Mouse (Mus musculus) T-helper 2 cell (primary cell): ENCODE data around the gene Narfl.
"Not testable (repeated sequence)": the region's sequence is repeated elsewhere in the genome, so short reads cannot be mapped to it uniquely, and the experiment has no call there.

Experiments
- in situ Hi-C: fragments of 300-600 bp; cut with MboI, MseI; formaldehyde crosslinking; loops from one replicate; pipeline ENCODE4 v1.15.1; 2025; ENCODE audit warnings: high pct_unique_total_duplicates

Narfl gene

DNA sequence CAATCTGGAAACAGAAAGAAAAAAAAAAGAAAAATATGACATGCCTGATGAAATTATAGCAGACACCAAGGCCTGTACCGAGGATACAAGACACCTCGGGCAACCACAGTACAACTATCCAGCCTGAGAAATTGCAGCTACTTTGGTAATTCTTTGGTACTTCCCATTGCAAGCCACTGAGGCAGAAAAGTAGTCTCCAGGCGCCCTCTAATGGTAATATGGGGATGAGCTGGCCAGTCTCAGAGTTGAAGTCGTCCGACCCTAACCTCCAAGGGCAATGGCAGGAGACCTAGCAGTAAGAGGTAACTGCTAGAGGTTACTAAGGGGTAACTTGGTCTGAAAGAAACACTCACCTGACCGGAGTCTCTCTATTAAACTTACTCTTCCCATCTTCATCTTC, 27.5 kb downstream of the Narfl start:
- in situ Hi-C loops = no loop called here

DNA sequence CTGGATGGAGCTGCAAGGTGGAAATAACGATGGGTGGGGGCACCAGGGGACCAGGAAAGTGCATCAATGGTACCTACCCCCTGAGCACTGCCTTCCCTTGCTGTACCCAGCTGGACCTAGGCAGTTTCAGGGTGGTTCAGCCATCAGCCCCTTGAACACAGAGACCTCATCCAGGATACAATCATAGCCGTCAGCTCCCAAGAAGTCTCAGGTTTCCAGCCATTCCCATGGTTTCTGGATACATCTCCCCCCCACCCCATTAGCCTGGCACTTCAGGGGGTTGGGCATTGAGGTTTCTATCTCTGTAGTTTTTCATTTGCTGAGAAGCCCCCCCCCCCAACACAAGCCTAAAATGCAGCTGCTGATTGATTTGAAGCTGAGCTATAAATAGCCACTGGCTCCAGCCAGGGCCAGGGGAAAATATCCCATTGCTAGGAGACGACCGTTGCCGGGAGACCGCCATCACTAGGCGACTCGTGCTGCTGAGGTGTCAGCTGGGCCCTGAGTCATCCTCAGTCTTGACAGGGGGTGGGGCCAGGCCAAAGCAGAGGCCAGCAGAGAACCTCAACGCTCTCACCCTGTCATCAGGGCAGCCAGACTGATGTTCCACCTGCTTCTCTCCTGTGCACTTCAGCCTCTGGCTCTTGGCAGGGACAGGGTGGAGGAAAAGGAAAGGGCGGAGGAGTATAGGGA, 29.4 kb downstream of the Narfl start:
- in situ Hi-C loops = no loop called here

DNA sequence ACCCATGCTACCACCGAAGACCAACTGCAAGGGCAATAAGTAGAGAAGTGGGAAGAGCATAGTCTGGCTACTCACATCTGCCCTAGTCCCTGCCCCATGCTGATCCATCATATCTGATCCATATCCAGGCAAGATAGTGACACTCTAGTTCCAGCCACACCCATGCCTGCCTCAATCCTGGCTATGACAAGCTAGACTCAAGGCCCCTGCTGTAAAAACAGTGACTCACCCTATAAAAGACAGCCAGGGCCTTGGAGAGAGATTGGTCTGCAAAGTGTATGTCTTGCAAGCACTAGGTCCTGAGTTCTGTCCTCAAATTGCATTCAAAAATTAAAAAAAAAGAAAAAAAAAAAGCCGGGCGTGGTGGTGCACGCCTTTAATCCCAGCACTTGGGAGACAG, 32.9 kb downstream of the Narfl start:
- in situ Hi-C loops = no loop called here

DNA sequence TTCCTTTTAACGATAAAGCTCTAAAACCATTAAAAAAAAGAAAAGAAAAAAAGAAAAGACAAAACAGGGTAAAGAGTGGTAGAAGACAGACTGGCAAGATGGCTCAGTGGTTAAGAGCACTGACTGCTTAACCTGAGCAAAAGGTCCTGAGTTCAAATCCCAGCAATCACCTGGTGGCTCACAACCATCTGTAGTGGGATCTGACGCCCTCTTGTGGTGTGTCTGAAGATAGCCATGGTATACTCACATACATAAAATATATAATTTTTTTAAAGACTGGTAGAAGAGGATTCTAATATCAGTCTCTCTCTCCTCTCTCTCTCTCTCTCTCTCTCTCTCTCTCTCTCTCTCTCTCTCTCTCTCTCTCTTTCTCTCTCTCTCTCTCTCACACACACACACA, 33.9 kb downstream of the Narfl start:
- in situ Hi-C loops = not testable (repeated sequence)

DNA sequence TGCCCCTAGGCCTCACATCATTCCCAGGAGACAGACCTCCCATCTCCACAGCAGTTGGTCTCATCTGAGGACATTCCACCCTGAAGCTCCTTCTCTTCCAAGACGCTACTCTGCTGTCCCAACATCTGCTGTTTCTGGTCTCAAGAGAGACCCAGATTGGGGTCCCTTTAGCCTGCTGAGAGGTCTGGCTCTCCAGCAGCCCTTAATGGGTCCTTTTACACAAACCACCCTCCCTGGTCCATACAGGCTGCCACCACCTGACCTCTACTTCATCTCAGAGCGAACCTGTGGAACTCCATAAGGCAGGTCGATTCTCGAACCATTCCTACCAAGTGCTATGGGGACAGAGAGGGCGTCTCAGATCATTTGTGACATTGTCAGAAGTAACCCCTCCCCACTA, 34.5 kb downstream of the Narfl start:
- in situ Hi-C loops = no loop called here

DNA sequence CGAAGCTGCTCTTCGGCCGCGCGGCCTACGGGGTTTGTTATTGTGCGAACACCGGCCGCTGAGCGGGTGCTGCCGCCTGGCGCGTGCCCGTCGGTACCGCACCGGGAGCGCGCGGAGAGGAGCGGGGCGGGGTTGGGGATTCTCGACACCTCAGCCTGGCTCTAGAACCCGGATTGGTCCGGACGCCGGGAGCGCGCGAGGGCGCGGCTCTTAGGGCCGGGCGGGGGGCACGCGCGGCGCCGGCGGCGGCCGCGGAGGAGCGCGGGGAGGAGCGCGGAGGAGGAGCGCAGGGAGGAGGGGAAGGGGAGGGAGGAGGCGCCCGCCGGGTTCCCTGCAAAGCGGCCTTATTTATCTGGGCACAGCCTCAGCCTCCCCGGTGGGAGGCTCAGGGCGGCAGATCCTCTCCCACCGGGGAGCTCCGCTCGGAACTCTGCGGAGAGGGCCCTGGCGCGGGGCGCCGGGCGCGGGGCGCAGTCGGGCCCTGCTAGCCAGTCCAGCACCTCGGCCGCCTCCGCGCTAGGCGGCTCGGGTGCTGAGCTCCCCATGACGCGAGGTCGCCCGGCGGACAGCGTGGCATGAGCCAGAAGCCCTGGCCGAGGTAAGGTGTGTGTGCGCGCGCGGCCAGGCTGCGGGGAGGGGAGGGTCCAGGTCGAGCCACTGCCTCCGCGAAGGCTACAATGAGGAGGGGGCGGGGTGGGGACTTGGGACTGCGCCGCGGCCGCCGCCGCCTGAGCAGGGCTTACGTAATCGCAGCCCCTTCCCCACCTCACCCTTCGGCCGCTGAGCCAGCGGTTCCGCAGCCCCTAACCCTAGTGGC, 35.4 kb downstream of the Narfl start, which contains the start of gene Fbxl16:
Gene Fbxl16 (plus strand): TSS at position 297 of the 817 bp plus-strand sequence.
- in situ Hi-C loops = no loop called here

DNA sequence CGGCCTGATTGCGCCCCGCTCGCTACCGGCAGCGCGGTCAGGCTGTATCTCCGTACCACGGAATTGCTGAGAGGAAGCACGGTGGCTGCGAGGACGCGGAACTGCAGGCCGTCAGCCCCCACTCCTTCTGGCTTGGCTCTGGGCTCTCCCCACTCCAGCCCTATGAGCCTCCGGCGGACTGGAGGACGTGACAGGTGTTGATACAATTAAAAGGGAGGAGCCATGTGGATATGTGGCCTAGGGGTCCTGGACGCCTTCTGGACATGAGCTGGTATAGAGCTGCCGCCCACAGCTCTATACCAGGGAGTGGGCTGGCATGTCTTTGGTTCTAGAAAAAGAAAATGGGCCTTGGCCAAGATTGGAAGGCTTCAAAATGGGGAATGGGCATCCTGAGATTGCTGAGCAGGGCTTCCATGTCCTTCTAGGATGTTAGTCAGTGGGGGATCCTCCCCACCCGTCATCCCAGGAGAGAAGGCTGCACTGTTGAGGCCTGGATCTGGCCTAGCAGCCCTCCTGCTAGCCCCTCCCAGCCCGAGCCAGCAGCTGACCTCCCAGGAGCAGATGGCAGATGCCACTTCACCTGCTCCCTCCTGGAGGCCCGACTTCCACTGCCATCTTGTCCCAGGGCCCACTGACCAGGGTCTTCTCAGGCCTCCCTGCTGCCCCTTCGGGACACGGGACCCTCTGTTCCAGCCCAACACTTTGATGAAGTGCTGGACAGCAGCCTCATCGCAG, 36.2 kb downstream of the Narfl start:
- in situ Hi-C loops = no loop called here

DNA sequence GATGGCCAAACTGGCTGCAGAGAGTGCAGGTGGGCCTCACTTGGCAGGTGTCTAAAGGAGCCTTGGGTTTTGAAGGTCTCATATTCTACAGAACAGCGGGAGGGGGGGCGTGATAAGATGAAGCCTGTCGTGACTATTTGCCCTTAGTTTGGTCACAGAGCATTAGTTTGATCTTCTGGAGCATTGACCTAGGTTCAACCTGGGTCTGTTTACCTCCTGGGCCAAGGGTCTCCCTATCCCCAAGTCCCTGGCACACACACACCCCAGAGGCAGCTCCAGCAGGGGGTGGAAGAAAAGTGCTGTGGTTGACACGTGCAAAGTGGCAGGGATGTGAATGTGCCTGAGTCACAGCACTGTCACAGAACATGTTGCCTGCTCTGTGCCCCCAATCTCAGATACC, 37.3 kb downstream of the Narfl start:
- in situ Hi-C loops = no loop called here

DNA sequence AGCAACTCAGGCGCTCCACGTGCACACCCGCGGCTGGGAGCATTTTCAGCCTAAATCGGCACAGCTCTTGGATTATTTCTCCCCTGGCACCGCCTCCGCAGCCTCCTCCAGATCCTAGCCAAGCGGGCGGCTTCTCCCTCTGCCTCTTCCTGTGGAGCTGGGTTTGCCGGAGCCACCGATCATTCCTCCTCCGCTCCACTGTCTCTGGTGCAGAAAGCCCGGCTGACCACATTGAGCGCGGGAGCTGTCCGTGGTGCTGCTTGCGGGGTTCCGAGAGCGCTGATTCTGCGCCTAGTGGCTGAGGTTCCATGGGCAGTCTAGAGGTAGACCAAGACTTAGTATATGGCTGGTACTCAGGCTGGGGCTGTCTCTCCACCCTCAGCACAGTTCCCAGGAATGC, 39.9 kb downstream of the Narfl start:
- in situ Hi-C loops = no loop called here

DNA sequence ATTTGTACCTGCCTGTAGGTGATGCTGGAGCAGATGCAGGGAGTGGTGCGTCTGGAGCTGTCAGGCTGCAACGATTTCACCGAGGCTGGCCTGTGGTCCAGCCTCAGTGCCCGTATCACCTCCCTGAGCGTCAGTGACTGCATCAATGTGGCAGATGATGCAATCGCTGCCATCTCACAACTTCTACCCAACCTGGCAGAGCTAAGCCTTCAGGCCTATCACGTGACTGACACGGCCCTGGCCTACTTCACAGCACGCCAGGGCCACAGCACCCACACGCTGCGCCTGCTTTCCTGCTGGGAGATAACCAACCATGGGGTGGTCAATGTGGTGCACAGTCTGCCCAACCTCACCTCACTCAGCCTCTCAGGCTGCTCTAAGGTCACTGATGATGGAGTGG, 44.1 kb downstream of the Narfl start:
- in situ Hi-C loops = no loop called here

DNA sequence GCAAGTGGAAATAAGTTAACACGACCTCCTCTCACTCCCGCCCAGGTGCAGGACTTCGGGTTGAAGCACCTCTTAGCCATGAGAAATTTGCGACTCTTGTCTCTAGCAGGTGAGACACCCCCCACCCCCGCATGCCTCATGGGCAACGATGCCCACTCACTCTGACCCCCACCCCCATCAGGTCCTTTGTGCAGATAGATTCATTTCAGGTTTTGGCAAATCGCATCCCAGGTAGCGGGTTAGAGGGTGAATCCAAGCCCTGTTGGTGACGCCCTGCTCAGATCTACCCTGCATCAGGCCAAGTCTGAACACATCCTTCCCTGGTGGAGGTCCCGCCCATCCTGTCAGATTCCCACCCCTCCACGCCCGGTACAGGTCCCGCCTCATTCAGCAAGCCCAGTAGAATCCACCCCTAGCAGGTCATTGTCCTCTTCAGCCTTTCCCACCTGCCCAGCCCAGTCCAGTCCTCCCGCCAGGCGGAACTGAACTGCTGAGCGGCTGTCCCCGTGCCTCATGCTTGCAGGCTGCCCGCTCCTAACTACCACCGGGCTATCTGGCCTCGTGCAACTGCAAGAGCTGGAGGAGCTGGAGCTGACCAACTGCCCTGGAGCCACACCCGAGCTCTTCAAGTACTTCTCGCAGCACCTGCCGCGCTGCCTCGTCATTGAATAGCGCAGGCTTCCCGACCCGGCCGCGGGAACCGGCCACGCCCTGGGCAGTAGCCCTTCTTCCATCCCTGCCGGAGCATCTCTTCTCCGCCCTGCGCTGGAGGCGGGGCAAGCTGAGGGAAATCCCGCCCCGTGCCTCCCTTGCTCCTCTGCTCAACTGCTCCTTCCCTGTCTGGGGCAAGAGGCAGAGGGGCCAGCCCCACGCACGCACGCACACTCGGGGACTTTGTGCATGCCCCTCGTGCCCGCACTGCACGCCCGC, 45.5 kb downstream of the Narfl start:
- in situ Hi-C loops = no loop called here

DNA sequence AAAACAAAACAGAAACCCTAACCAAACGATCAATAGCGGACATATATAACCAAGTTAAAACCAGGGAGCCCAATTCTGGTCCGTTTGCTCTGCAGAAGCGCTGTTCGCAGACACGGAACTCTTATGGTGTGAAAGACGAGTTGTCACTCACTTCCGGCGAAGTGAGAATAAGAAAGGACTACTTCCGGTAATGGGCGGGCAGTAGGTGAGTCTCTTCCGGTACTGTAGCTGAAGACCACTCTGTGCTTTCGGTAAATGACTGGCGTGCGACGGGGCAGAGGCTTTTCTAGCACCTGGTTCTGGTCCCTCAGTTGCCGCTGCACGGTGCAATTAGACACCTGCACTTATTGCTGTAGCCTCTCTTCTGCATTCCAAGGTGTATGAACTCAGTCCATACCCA, 49.9 kb downstream of the Narfl start, which contains the start of gene Wdr24:
Gene Wdr24 (plus strand): TSS at position 176 of the 400 bp plus-strand sequence.
- in situ Hi-C loops = no loop called here

DNA sequence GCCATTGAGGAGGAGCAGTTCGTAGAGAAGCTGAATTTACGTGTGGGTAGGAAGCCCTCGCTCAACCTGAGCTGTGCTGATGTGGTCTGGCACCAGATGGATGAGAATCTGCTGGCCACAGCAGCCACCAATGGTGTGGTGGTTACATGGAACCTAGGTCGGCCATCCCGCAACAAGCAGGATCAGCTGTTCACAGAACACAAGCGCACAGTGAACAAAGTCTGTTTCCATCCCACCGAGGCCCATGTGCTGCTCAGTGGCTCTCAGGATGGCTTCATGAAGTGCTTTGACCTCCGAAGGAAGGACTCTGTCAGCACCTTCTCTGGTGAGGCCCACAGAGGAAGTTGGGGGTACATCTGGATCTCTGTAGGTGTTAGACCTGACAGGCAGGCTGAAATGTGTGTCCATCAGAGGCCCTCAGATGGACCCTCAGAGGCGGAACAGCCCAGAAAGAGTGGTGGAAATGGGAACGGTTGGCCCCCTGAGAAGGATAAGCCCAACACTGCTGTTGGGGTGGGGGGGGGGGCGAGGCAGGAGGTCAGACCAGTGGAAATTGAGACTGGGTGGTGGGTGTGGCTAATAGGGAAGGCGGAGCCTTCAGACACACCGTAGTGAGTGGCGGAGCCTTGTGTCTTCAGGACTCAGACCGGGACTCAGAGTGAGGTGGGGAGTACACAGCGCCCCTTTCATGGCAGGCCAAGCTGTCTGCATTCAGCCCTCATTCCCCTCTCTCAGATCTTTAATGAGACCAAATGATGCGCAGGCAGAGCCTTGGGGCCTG, 51.0 kb downstream of the Narfl start:
- in situ Hi-C loops = loop anchor here (25.0 kb wide), 1 partner anchor 2013 kb away; the partner anchor contains the start of gene Snrpc

DNA sequence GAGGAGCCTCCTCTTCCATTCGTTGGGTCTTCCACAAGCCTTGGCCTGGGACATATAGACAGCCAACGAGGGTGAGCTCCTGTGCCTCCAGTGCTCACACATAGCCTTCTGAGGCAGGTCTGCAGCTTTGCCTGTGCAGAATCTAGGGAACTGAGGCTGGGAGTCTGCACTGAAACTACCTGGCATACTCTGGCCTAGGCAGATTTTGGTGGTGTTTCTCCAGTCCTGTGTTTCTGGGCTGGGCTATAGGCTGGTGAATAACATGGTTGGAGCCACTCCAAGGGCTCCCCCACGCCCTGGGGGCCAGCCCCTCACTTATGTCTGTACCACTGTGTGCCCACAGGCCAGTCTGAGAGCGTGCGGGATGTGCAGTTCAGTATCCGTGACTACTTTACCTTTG, 51.7 kb downstream of the Narfl start:
- in situ Hi-C loops = loop anchor here (25.0 kb wide), 1 partner anchor 2012 kb away; the partner anchor contains the start of gene Snrpc

DNA sequence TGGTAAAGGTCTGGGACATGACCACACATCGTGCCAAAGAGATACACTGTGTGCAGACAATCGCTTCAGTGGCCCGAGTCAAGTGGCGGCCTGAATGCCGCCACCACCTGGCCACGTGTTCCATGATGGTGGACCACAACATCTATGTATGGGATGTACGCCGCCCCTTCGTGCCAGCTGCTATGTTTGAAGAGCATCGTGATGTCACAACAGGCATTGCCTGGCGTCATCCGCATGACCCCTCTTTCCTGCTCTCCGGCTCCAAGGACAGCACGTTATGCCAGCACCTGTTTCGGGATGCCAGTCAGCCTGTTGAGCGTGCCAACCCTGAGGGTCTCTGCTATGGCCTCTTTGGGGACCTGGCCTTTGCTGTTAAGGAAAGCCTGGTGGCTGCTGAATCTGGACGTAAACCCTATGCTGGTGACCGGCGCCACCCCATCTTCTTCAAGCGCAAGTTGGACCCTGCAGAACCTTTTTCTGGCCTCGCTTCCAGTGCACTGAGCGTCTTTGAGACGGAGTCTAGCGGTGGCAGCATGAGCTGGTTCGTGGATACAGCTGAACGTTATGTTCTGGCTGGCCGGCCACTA, 52.5 kb downstream of the Narfl start:
- in situ Hi-C loops = loop anchor here (25.0 kb wide), 1 partner anchor 2011 kb away; the partner anchor contains the start of gene Snrpc

DNA sequence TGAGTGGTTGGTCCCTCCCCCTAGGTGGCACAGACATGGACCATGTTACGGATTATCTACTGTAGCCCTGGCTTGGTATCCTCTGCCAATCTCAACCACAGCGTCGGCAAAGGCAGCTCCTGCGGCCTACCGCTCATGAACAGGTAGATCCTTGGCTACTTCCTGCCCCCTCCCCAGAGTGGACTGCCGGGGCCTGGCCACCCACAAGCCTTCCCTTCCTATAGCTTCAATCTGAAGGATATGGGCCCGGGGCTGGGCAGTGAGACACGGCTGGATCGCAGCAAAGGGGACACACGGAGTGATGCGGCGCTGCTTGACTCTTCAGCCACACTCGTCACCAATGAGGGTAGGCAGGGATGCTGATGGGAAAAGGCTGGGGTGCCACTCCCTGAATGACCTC, 53.4 kb downstream of the Narfl start:
- in situ Hi-C loops = loop anchor here (25.0 kb wide), 1 partner anchor 2010 kb away; the partner anchor contains the start of gene Snrpc

DNA sequence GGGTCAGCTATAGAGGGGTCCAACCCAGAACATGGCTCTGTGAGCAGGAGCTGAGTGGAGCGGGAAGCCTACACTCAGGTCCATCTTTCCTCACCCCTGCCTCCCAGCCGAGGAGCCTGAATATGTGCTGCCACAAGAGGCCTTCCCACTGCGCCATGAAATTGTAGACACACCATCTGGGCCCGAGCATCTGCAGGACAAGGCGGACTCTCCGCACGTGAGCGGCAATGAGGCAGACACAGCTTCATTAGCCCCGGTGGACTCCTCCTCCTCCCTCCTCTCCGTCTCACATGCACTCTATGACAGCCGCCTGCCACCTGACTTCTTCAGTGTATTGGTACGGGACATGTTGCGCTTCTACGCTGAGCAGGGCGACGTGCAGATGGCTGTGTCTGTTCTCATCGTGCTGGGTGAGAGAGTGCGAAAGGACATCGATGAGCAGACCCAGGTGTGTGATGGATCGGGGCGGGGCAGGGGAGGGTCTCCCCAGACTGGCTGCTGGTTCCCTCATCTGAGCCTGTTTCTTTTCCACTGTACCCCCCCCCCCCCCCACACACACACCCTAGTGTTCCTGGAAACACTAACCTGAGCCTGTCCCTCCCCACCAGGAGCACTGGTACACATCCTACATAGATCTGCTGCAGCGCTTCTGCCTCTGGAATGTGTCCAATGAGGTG, 54.1 kb downstream of the Narfl start:
- in situ Hi-C loops = loop anchor here (25.0 kb wide), 1 partner anchor 2010 kb away; the partner anchor contains the start of gene Snrpc

DNA sequence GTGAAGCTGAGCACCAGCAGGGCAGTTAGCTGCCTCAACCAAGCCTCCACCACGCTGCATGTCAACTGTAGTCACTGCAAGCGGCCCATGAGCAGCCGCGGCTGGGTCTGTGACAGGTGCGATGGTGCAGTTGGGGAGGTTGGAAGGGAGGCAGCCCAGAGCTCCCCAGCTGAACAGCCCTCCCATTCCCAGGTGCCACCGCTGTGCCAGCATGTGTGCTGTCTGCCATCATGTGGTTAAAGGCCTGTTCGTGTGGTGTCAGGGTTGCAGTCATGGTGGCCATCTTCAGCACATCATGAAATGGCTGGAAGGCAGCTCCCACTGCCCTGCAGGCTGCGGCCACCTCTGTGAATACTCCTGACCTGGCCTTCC, 54.6 kb downstream of the Narfl start:
- in situ Hi-C loops = loop anchor here (25.0 kb wide), 1 partner anchor 2009 kb away; the partner anchor contains the start of gene Snrpc
